Mouse (Mus musculus) kidney, adult 9 months (tissue): ENCODE measurements around the gene Cdkn1b.
A peak's percentile ranks its signal among the peaks of the same experiment; 100 is the strongest.

ENCODE experiments used
- DNase-seq: peaks from one replicate; pipeline ENCODE4 v3.0.0; 2022

Cdkn1b gene

DNA sequence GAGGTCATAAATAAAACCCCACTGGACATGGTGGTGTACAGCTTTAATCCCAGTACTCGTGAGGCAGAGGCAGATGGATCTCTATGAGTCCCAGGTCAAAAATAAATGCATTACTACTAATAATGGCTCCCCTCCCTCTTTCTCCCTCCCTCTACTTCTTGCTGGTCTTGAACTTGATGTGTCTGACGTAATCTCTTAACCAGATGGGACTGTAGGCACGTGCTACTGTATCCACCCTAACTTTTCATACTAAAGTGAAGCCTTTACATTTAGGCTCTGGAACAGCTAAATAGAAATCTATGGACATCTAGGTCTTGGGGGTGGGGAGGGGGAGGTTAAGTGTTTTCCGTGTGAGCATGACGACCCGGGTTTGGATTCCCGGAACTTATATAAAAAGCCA, 10.2 kb downstream of the Cdkn1b start:
- no peak for DNase-seq

GRCm38 (mm10) chr6:134931146-134931545, 10.9 kb downstream of the Cdkn1b start:
- no peak for DNase-seq

DNA sequence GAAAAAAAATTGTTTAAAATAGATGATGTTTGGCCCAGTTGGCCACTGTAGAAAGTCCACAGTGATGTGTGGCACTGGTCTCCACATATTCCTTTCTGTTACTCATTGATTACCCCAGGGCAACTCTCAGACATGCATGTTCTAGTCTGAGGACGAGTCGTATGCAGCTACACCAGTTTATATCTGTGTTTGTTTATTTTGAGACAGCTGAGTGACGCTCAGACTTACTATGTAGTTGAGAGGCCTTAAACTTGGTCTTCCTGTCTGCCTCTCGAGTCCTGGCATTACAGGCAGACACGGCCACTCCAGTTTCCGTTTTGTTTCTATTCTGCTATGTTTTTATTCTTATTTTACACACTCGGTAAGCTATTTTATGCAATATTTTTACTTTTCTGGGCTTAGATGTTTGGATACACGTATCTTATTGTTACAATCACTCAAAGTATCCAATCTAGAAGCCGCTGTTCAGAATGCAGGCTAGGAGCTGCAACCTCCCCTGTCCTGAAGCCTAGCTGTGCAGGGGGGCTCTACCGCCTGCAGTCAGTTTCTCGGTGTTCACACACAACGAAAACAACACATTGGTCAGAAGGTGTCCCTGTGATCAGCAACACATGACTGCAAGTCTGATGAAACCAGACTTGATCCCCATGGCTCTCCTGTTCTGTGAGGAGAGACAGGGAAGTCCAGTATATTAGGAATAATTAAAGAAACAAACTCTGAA, 12.4 kb downstream of the Cdkn1b start:
- peak; percentile 19 for DNase-seq

DNA sequence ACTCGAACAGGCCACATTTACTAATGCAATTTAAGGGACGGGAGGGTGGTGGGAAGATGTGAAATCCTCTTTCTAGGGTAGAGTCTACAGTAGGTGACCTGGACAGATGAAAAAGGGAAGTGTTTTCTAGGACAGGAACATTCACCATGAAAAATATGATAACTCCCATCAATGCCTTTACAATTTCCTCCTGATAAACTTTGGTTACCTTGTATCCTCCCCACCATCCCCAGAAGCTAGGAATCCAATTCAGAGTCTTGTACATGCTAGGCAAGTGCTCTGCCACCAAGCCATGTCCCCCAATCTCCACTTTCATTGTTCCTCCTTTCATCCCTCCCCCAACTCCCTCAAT, 13.0 kb downstream of the Cdkn1b start:
- no peak for DNase-seq

- no peak for DNase-seq
Measured at GRCm38 (mm10) chr6:134934305-134934704, 14.1 kb downstream of the Cdkn1b start.

DNA sequence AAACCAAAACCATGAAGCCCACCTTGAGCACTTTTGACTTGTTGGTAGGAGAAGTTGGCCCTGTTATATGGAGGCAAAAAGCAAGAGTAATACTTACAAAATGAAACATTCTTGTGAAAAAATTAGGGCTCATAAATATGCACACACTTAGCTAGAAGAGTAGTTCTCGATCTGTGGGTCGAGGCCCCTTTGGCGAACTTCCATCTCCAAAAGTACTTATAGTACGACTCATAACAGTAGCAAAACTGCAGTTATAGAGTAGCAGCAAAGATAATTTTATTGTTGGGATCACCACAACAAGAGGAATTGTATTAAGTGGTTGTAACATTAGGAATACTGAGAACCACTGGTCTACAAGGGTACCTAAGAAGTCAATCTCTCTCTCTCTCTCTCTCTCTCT, 19.6 kb downstream of the Cdkn1b start:
- no peak for DNase-seq

- peak; percentile 56 for DNase-seq
Measured at GRCm38 (mm10) chr6:134943759-134944407, 23.7 kb downstream of the Cdkn1b start.

- no peak for DNase-seq
Measured at GRCm38 (mm10) chr6:134946054-134946453, 25.9 kb downstream of the Cdkn1b start.

DNA sequence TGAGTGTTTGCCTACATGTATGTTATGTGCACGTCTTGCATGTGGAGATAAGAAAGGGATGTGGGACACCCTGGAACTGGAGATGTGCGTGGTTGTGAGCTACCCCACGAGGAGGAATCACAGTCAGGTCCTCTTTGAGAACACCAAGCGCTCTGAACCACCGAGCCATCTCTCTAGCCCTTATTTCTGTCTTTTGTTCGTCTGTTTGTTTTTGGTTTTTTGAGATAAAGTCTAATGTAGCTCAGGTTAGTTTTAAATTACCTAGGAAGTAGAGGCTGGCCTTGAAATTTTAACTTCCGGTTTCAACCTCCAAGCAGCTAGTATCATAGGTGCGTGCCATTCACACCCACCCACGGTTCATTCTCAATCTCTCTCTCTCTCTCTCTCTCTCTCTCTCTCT, 26.7 kb downstream of the Cdkn1b start:
- DNase-seq, result no peak

DNA sequence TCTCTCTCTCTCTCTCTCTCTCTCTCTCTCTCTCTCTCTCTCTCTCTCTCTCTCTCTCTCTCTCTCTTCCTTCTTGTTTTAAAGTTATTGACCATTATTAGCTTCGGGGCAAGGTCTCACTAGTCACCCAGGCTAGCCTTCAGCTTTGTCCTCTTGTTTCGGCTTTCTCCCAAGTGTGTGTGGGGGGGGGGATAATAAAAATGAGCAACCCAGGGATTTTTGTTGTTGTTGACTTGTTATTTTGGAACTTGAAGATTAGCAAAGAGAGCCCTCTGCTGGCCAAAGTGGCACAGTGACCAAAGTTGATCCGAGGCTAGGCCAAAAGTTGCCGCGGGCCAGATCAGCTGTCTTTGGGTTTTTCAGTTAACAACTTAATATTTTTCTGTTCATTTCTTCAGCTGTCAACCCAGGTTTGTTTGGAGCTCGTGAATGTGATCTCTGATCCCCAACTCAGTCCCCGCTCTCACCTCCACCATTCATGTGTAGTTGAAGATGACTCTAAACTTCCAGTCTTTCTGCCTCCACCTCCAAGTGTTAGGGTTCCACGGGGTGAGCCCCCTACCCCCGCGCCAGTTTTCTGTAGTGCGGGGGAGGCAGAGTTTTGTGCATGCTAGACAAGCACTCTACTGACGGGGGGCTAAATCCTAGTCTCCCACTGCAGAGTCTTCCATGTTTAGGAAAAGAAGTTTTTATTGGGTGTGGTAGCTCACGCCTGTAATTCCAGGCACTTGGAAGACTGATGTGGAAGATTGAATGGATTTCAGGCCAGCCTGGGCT, 27.3 kb downstream of the Cdkn1b start:
- peak; percentile 87 for DNase-seq

DNA sequence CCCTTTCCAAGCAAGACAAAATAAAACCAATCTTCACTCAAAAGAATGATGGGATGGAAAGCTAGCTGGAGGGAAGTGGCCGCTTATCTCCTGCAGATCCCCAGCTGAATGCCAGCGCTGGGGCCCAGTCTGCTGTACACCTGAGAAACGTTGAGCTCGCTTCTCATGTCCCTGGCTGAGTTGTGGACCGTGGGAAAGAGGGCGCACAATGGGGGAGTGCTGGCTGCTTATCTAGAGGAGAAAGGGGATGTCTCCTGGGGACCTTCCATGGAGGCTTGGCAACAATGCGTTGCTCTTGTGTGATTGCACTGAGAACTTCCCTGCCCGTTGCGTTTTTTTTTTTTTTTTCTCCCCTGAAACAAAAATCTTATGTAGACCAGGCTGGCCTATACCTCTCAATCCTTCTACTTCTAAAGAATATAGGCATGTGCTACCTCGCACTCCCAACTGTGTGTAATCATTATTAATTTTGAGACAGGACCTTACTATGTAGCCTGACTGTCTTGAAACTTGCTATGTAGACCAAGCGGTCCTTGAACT, 28.4 kb downstream of the Cdkn1b start:
- no peak for DNase-seq

GRCm38 (mm10) chr6:134949241-134949640, 29.0 kb downstream of the Cdkn1b start:
- DNase-seq, result no peak

DNA sequence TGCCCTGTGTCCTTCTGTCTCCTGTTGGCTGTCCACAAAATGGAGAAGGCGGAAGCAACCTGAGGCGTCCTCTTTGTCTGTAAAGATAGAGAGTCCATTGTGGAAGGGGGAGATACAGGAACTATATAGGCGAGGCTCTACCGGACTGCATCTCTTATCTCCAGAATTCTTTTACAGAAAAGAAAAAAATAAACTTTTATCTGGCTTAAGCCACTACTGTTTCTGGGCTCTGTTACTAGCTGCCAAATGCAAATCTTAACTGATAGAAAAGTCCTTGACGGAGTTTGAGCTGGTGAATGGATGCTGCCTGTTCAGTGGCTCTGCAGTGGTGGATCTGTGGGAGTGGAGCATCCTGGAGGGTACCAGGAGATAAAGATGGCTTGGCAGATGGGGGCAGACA, 31.2 kb downstream of the Cdkn1b start:
- DNase-seq, result no peak

GRCm38 (mm10) chr6:134953976-134954375, 33.8 kb downstream of the Cdkn1b start:
- DNase-seq, result peak; percentile 85

- peak; percentile 27 for DNase-seq
Measured at GRCm38 (mm10) chr6:134956388-134956787, 36.2 kb downstream of the Cdkn1b start.

GRCm38 (mm10) chr6:134961286-134961685, 41.1 kb downstream of the Cdkn1b start:
- DNase-seq, result no peak

- DNase-seq, result no peak
Measured at GRCm38 (mm10) chr6:134961858-134962517, 41.8 kb downstream of the Cdkn1b start.

DNA sequence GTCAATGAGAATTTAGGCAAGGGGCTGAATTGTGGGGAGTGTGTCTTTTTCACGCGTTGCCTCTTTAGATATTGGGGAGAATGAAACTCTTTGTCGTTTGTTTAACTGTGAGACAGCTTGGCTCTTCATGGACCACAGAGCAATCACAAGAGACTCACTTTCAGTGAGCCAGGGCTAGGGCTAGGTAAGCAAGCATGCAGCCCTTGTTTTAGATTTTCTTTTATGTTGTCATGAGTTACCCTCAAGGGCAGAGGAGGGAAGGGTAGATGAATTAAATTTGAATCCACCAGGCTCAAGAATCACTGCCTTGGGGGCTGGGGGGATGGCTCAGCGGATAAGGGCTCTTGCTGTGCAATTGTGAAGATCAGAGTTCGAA, 42.3 kb downstream of the Cdkn1b start:
- no peak for DNase-seq

GRCm38 (mm10) chr6:134963910-134964309, 43.7 kb downstream of the Cdkn1b start:
- no peak for DNase-seq

DNA sequence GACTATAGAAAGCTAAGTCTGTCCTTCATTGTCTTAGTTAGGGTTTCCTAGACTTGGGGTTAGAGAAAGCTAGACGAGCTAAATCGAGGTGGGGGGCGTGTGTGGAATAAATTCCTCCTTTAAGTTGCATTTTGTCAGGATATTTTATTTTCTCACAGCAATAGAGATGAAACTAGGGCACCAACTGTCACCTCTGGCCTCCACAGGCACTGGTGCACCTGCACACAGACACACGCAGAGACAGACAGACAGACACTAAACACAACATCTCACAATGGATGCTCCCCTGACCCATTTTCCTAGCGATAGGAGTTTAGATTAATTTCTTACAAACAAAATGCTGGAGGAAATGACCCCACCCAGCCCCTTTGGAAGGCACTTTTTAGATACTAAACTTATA, 46.5 kb downstream of the Cdkn1b start:
- no peak for DNase-seq

GRCm38 (mm10) chr6:134968326-134968725, 48.1 kb downstream of the Cdkn1b start:
- DNase-seq, result no peak

DNA sequence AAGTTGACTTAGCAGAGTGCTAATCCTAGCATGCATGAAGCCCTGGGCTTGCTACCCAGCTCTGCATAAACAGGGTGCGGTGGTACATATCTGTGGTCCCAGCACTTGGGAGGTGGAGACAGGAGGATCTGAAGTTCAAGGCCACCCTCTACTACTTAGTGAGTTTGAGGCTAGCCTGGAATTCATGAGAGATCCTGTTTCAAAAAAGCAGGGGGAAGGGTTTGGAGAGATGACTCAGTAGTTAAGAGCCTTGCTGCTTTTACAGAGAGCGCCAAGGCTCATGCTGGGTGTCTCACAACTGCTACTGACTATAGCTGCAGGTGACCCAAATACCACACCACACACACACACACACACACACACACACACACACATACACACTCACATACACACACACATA, 49.3 kb downstream of the Cdkn1b start:
- DNase-seq, result no peak

DNA sequence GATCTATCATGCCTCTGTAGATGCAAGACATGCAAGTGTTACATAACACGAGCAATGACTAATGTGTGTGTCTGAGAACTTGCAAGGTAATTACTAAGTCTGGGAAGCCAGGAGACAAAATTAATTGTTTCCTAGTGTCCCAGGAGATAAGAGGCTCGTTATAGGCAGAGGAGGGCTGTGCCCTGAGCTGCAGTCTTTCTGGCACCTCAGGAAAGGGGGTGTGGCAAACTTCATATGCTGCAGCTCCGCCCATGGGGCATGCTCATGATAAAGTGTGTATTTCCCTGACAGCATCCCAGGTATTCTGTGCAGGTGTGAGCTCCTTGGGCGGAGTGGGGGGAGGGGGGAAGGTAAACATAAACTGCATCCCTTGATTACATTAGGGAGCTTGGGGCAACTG, 51.9 kb downstream of the Cdkn1b start:
- DNase-seq, result no peak
